Mouse (Mus musculus) megakaryocyte, adult 5-6 weeks (primary cell): ENCODE data around the gene Orai2. TPM values are rescaled to one million over a fixed set of nuclear protein-coding genes. Genes with fewer than 3 reads are reported as not detected.
"Not testable (repeated sequence)": the region's sequence is repeated elsewhere in the genome, so short reads cannot be mapped to it uniquely, and the experiment has no call there.

ENCODE experiments used
- ATAC-seq: 2 replicates; pipeline ENCODE4 v1.8.0; 2016; ENCODE audit warnings: mild to moderate bottlenecking, inconsistent platforms; ENCODE audit not compliant: poor library complexity, severe bottlenecking
- total RNA-seq, 2 experiments: library from RNA; stranded (forward) in 1 of 2; stranded (reverse) in 1 of 2; fragments of 153-499, 151-499 nt in 1 of 2; fragments of 221-1000, 200-1000 nt in 1 of 2; gene quantifications; 2 replicates each; pipeline versions ENCODE4 v1.2.3 to v1.2.4; 2015 to 2017

Gene Orai2
- total RNA-seq, 2 experiments from 2014 or later, result 26.1 to 42.8 TPM

DNA sequence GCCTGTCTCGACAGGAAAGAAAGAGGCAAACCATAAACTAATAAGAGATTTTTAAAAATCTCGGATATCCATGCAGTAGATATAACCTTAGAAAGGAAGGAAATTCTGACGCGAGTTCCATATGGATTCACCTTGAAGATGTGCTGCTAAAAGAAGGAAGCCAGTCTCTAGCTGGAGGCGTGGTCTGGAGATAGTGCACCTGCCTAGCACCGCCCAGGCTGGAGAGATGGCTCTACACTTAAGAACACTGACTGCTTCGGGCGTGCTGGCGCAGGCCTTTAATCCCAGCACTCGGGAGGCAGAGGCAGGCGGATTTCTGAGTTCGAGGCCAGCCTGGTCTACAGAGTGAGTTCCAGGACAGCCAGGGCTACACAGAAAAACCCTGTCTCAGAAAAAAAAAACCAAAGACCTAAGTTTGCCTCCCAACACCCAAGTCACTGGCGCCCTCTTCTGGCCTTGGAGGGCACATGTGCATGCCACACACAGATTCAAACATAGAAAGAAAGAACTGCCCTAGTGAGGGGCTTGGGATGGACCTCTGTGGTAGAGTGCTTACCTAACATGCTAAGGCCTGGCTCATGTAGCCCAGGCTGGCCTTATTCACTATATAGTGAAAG, 32.7 kb downstream of the Orai2 start:
- no peak for ATAC-seq

DNA sequence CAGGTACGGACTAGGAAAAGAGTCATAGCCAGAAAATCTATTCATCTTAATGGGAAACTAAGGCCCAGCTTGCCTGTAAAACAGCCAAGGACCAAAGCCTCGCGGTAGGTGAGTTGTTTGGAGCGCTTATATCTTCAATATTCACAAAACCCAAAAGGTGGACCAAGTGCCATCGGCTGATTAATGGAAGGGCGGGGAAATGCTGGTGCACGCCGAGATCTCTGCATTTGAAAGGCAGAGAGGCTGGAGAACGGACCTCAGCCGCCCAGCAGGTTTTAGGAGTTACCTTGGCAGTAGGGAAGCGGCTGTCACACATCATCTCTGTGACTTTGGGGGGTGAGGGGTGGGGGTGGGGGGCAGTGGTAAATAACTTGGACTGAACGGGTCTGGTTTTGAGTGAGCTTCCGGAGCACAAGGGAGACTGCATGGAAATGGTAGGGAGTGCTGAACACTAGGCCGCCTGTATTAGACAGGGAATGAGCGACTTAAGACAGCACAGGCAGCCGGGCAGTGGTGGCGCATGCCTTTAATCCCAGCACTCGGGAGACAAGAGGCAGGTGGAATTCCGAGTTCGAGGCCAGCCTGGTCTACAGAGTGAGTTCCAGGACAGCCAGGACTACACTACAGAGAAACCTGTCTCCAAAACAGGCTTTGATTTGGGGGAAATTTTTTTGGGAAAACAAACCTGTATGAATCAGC, 34.1 kb downstream of the Orai2 start:
- no peak for ATAC-seq

GRCm38 (mm10) chr5:136135571-136136291, 34.8 kb downstream of the Orai2 start, which contains the start of the genes Lrwd1 and Alkbh4:
TSS of gene Lrwd1 (minus strand) at chr5:136136074.
TSS of gene Alkbh4 (plus strand) at chr5:136136146.
- peak; percentile 87 for ATAC-seq

DNA sequence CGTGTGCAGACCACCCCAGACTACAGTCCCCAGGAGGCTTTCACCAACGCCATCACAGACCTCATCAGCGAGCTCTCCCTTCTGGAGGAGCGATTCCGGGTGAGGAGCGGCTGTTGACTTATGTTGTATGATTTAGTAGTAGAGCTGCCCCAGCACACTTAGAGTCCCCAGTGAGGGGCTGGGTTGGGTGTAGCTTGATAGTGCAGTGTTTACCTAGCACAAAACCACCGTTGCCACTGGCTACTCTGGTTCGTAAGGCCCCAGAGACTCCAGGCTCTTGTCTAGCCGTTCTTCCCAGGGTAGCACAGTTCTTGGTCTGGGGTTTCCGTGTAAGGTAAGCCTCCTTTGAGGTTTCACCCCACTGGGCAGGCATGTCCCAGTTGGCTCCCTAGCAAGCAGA, 48.3 kb downstream of the Orai2 start:
- ATAC-seq, result no peak

- ATAC-seq, result peak; percentile 55
Observed at GRCm38 (mm10) chr5:136116784-136117112, 53.8 kb downstream of the Orai2 start.

GRCm38 (mm10) chr5:136115891-136116783, 54.4 kb downstream of the Orai2 start, which contains the start of gene Polr2j:
TSS of gene Polr2j (plus strand) at chr5:136116631.
- ATAC-seq, result peak; percentile 99

DNA sequence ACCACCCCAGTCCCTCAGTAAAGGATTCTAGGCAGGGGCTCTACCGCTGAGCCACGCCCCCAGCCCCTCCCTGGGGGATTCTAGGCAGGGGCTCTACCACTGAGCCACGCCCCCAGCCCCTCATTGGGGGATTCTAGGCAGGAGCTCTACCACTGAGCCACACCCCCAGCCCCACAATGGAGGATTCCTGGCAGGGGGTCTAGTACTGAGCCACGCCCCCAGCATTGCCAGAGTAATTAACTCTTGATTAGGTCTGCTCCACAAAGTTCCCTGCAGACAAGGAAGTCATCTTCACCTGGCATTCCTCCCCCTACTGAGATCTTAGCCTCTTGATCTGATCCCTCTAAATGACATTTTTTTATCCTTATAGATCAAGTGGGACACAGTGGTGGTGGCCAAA, 57.0 kb downstream of the Orai2 start:
- ATAC-seq, result not testable (repeated sequence)

DNA sequence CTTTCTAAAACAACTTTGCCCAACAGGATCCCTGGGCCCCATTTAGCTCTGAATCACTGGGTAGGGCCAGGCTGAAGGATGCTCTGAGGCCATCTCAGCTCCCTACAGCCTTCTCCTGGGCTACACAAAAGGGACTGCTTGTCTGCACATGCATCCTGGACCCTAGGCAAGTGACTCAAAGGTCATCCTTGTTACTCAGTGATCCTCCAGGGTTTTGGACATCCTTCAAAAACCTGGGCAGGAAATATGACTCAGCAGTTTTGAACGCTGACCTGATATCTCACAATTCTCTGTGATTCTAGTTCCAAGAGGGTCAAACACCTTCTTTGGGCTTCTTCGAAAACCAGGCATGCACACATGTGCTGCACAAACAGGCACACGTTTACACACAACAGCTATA, 61.5 kb downstream of the Orai2 start:
- no peak for ATAC-seq

DNA sequence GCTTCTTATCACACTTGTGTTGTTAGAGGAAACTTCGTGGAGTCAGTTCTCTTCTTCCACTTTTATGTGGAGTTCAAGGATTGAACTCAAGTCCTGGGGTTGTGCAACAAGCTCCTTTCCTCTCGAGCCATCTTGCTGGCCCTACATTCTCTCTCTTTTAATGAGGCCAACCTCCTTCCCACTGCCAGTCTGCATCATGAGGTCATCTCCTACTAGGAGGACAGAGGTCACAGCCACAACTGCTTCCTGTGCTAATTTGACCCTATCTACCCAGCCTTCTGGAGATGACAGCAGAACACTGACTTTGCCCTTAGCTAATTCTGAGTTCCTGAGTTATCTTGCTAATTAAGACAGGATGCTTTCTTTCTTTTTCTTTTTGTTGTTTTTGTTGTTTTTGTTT, 62.0 kb downstream of the Orai2 start:
- no peak for ATAC-seq

GRCm38 (mm10) chr5:136104511-136104910, 66.0 kb downstream of the Orai2 start:
- no peak for ATAC-seq

DNA sequence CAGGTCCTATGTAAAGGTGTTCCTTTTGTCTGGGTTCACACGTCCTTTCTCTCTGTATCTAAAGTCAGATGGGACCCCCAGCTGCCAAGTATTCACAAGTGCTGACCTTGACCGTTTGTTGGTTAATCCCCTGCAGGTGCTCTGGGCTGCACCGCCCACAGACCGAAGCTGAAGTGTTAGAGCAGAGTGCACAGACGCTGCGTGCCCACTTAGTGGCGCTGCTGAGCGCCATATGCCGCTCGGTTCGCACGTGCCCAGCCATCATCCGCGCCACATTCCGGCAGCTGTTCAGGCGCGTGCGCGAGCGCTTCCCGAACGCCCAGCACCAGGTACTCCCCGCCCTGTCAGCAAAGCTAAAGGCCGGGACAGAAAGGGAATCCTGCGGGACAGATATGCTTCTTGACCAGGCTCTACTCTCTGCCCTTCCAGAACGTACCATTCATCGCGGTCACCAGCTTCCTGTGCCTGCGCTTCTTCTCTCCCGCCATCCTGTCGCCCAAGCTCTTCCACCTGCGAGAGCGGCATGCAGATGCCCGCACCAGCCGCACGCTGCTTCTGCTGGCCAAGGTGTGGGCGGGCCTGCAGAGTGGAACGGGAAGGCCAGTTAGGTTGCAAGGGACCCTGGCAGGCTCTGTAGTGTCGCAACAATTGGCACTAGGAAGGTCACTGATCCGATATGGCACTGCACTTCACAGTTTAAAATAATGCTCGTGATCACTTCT, 68.3 kb downstream of the Orai2 start:
- ATAC-seq, result peak; percentile 98

DNA sequence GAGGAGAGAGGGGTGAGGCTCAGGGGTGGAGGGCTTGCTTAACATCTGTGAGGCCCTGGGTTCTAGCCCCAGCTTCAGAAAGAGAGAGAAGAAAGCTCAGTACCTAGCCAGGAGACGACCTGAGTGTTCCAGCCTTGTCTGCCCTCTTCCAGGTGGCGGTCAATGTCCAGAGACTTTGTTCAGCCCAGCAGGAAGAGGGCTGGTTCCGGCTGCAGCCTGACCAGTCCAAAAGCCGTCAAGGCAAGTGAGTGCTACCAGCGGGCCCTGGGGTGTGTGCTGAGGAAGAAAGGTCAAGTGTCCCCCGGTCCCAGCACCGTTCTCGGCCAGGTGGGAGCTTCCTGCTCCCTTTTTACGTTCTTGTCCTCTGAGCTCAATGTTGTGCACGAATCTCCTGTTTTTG, 72.0 kb downstream of the Orai2 start:
- ATAC-seq, result no peak

Other genes with a start within 250 kb of the Orai2 start
- 124 and 141 TPM in 2 replicates for gene Ywhag, start 236.1 kb downstream of the Orai2 start, total RNA-seq (2015)
- 72.4 and 88.1 TPM in 2 replicates for gene Ywhag, start 236.1 kb downstream of the Orai2 start, total RNA-seq (2017)
- gene Ssc4d, start 196.2 kb downstream of the Orai2 start, total RNA-seq (2015), result 17.1 and 19.9 TPM in 2 replicates
- gene Ssc4d, start 196.2 kb downstream of the Orai2 start, total RNA-seq (2017), result 6.0 and 7.4 TPM in 2 replicates
- gene Zp3, start 190.6 kb downstream of the Orai2 start, total RNA-seq (2015), result 0.20 TPM in 1 of 2 replicates, not detected in the other
- not detected in 2 replicates for gene Zp3, start 190.6 kb downstream of the Orai2 start, total RNA-seq (2017)
- 26.3 and 30.3 TPM in 2 replicates for gene Dtx2, start 175.9 kb downstream of the Orai2 start, total RNA-seq (2015)
- 10.9 and 12.4 TPM in 2 replicates for gene Dtx2, start 175.9 kb downstream of the Orai2 start, total RNA-seq (2017)
- gene Upk3b, start 132.2 kb downstream of the Orai2 start, total RNA-seq (2015), result not detected in 2 replicates
- not detected in 2 replicates for gene Upk3b, start 132.2 kb downstream of the Orai2 start, total RNA-seq (2017)
- gene Upk3bl, start 116.2 kb downstream of the Orai2 start, total RNA-seq (2015), result not detected in 2 replicates
- gene Upk3bl, start 116.2 kb downstream of the Orai2 start, total RNA-seq (2017), result not detected in 2 replicates
- gene Rasa4, start 86.8 kb downstream of the Orai2 start, total RNA-seq (2015), result 36.2 and 40.9 TPM in 2 replicates
- gene Rasa4, start 86.8 kb downstream of the Orai2 start, total RNA-seq (2017), result 26.0 and 33.8 TPM in 2 replicates
- 94.7 and 103 TPM in 2 replicates for gene Polr2j, start 54.1 kb downstream of the Orai2 start, total RNA-seq (2015)
- gene Polr2j, start 54.1 kb downstream of the Orai2 start, total RNA-seq (2017), result 105 and 117 TPM in 2 replicates
- gene Lrwd1, start 34.6 kb downstream of the Orai2 start, total RNA-seq (2015), result 12.3 and 16.0 TPM in 2 replicates
- 40.9 and 58.5 TPM in 2 replicates for gene Lrwd1, start 34.6 kb downstream of the Orai2 start, total RNA-seq (2017)
- gene Alkbh4, start 34.6 kb downstream of the Orai2 start, total RNA-seq (2015), result 14.0 and 19.8 TPM in 2 replicates
- 11.2 and 15.2 TPM in 2 replicates for gene Alkbh4, start 34.6 kb downstream of the Orai2 start, total RNA-seq (2017)
- 8.7 and 15.7 TPM in 2 replicates for gene Prkrip1, start 28.2 kb upstream of the Orai2 start, total RNA-seq (2015)
- 46.0 and 50.7 TPM in 2 replicates for gene Prkrip1, start 28.2 kb upstream of the Orai2 start, total RNA-seq (2017)
- gene Sh2b2, start 75.8 kb upstream of the Orai2 start, total RNA-seq (2015), result 28.7 and 32.9 TPM in 2 replicates
- 13.3 and 15.1 TPM in 2 replicates for gene Sh2b2, start 75.8 kb upstream of the Orai2 start, total RNA-seq (2017)